Mouse (Mus musculus): ENCODE results near the gene Smoc1. TPM values are rescaled to one million over a fixed set of nuclear protein-coding genes. Genes with fewer than 3 reads are reported as not detected.

Gene Smoc1
- polyA plus RNA-seq, 1 experiment from 2014 or later: 12.1 TPM

DNA sequence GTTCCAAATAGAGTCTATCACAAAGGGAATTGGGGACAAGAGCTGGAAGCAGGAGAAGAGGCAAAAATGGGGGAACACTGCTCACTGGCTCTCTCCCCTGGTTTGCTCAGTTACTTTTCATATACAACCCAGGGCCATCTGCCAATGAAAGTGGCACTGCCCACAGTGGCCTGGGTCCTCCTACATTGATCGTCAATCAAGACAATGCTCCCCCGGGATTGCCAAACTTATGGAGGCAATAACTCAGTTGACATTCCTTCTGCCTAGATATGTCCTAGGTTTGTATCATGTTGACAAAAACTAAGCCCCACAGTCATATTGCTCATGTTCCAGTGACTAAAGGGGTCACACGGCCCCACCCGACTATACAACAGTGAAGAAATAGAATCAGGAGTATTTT, 162.4 kb downstream of the Smoc1 start:
- ATAC-seq (replicated peaks): no peak
- WGBS: 95% methylated on average over 4 of the region's 4 CpGs

GRCm38 (mm10) chr12:81189636-81190035, 163.0 kb downstream of the Smoc1 start:
- WGBS: 94% methylated on average over 1 of the region's 1 CpGs
- H3K9me3 ChIP-seq: no peaks in the 10 kb centered on the region
- no peak overlapping the region for H3K4me2 ChIP-seq (replicated peaks)
- ATAC-seq (replicated peaks): no peak
- H3K36me3 ChIP-seq: no peaks in the 10 kb centered on the region
- no peak overlapping the region for H3K4me3 ChIP-seq
- no peak overlapping the region for H3K9ac ChIP-seq (replicated peaks)
- H3K27me3 ChIP-seq: no peaks in the 10 kb centered on the region
- H3K27ac ChIP-seq (replicated peaks): no peak overlapping the region
- no peaks in the 10 kb centered on the region for H3K4me1 ChIP-seq

More for the DNA sequence above, 162.4 kb downstream of the Smoc1 start:
- H3K9ac ChIP-seq (replicated peaks): no peak overlapping the region
- H3K4me2 ChIP-seq (replicated peaks): no peak overlapping the region
- no peak overlapping the region for H3K4me3 ChIP-seq
- H3K27me3 ChIP-seq: no peaks in the 10 kb centered on the region
- no peaks in the 10 kb centered on the region for H3K36me3 ChIP-seq
- H3K9me3 ChIP-seq: no peaks in the 10 kb centered on the region
- H3K27ac ChIP-seq (replicated peaks): no peak overlapping the region
- H3K4me1 ChIP-seq: no peaks in the 10 kb centered on the region

DNA sequence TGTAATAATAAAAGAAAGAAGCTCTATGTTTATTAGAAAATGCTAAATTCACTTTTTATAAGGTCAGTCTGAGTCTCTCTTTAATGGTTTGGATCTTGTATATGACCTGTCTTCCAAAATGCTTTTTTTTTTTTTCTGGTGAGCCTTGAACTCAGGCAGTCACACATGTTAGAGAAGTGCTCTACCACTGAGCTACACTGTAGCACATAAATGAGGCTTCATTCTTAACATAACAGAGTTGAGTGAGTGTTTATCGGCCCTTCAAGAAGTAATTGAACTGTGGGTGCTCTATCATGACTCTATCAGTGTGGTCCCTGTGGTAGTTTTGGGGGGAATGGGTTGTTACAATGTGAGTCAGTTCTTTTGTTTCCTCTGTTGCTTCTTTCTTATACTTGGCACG, 167.4 kb downstream of the Smoc1 start:
- no peak overlapping the region for H3K9ac ChIP-seq (replicated peaks)
- H3K27ac ChIP-seq (replicated peaks): no peak overlapping the region
- no peak for ATAC-seq (replicated peaks)
- H3K4me2 ChIP-seq (replicated peaks): no peak overlapping the region
- H3K4me3 ChIP-seq: no peak overlapping the region
- H3K27me3 ChIP-seq: no peaks in the 10 kb centered on the region
- no peaks in the 10 kb centered on the region for H3K4me1 ChIP-seq
- 88% methylated on average over 2 of the region's 2 CpGs for WGBS
- no peaks in the 10 kb centered on the region for H3K9me3 ChIP-seq
- H3K36me3 ChIP-seq: no peaks in the 10 kb centered on the region

DNA sequence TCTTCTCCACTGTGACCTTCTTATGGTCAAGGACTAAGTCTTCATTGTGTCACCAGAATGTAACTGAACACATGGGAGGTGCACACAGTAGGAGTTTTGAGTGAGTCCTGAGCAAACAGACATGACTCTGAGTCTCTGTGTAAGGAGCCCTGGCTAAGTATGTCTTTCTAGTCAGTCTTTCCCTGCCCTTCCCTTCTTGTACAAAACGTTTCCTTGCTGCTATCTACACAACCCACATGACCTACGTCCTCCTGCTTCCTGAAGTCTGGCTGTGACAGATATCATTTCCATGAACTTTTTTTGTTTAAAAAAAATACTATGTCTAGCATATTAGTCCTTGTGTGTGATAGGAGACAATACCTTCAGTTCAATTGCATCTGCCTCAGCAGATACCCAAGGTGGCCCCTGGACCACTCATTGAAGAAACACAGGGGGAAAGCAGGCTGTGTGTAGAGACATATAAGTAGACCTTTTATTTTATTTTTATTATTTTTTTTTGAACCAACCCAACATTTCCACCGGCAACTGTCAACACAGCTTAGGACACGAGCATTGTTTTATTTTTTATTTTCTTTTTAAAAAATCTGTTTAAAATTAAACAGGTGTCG, 171.0 kb downstream of the Smoc1 start:
- Histone ChIP-seq H3K9me3 (no peaks in the 10 kb centered on the region), H3K27me3 (no peaks in the 10 kb centered on the region), H3K4me3 (no peak overlapping the region), H3K4me1 (no peaks in the 10 kb centered on the region), H3K36me3 (no peaks in the 10 kb centered on the region), H3K4me2 (replicated peaks) (no peak overlapping the region), H3K27ac (replicated peaks) (no peak overlapping the region), H3K9ac (replicated peaks) (no peak overlapping the region)
- WGBS: 81% methylated on average over 5 of the region's 5 CpGs
- ATAC-seq (replicated peaks): no peak

GRCm38 (mm10) chr12:81199280-81199955, 172.8 kb downstream of the Smoc1 start:
- 29% methylated on average over 23 of the region's 23 CpGs for WGBS
- ATAC-seq (replicated peaks): peak; percentile 86
- Histone ChIP-seq H3K4me1 (no peaks in the 10 kb centered on the region), H3K36me3 (no peaks in the 10 kb centered on the region), H3K9me3 (no peaks in the 10 kb centered on the region), H3K27me3 (no peaks in the 10 kb centered on the region), H3K27ac (replicated peaks) (no peak overlapping the region), H3K4me3 (no peak overlapping the region), H3K9ac (replicated peaks) (no peak overlapping the region), H3K4me2 (replicated peaks) (no peak overlapping the region; the same call in 1 of the 2 replicates)

GRCm38 (mm10) chr12:81203226-81203625, 176.6 kb downstream of the Smoc1 start:
- Histone ChIP-seq H3K27ac (replicated peaks) (no peak overlapping the region), H3K4me3 (no peak overlapping the region), H3K27me3 (no peaks in the 10 kb centered on the region), H3K36me3 (no peaks in the 10 kb centered on the region), H3K9ac (replicated peaks) (no peak overlapping the region), H3K9me3 (no peaks in the 10 kb centered on the region), H3K4me1 (peaks cover 5% of the 10 kb centered on the region; the same call in 1 of the 2 replicates), H3K4me2 (replicated peaks) (no peak overlapping the region)
- WGBS: 28% methylated on average over 1 of the region's 1 CpGs
- ATAC-seq (replicated peaks): no peak

DNA sequence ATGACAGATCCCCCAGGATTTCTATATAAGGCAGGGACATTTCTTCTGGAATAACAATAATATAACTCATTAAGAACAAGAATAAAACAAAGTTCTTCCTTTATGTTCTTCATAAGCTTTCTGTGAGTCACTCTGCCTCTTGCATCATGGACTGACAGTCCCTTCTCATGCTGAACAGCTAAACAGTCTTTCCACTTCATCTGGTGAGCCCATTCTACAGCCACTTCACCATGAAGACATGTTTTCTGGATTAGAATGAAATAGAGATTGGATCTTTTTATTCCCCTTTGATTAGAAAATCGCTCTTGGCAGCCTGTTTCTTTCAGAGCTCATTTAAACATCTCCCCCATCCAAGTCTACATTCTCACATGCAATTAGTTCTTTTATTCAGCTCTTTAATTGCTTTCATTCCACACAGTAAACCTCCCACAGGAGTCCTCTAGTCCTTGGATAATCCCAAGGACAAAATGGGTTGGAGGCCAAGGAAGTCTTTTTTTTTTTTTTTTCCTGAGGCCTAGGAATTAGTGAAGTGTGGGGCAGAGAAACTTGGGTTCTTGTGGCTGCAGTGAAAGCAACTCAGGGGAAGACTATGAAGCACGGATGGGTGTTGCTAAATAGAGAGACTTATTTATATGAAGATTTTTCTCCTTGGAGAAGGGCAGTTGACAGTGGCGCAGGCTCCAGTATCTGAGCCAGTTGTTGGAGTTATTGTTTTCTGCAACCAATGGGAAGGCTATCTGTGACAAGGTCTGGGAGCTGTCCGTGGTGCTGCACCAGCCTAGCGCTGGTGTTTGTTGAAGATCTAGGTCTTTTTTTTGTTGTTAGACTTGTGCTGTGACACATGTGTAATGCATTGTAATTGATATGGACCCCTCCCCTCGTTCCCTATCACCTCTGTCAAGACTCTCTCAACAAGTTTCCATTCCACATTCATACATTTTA, 179.3 kb downstream of the Smoc1 start:
- Histone ChIP-seq H3K36me3 (no peaks in the 10 kb centered on the region), H3K9me3 (no peaks in the 10 kb centered on the region), H3K9ac (replicated peaks) (no peak overlapping the region), H3K4me3 (no peak overlapping the region), H3K4me1 (peaks cover 5% of the 10 kb centered on the region; the same call in 1 of the 2 replicates), H3K27me3 (no peaks in the 10 kb centered on the region), H3K27ac (replicated peaks) (no peak overlapping the region), H3K4me2 (replicated peaks) (no peak overlapping the region)
- peak; percentile 67; the same call in 1 of the 2 replicates for ATAC-seq (replicated peaks)
- WGBS: 7% methylated on average over 6 of the region's 6 CpGs

- no peak overlapping the region for H3K27ac ChIP-seq (replicated peaks)
- WGBS: 62% methylated on average over 2 of the region's 2 CpGs
- ATAC-seq (replicated peaks): no peak
Measured at GRCm38 (mm10) chr12:81208559-81208958, 182.0 kb downstream of the Smoc1 start.

GRCm38 (mm10) chr12:81219339-81219738, 192.7 kb downstream of the Smoc1 start:
- Histone ChIP-seq H3K36me3 (no peaks in the 10 kb centered on the region), H3K4me1 (no peaks in the 10 kb centered on the region), H3K4me3 (no peak overlapping the region), H3K9me3 (no peaks in the 10 kb centered on the region), H3K27me3 (no peaks in the 10 kb centered on the region), H3K9ac (replicated peaks) (no peak overlapping the region), H3K4me2 (replicated peaks) (no peak overlapping the region), H3K27ac (replicated peaks) (no peak overlapping the region)
- WGBS: 74% methylated on average over 4 of the region's 4 CpGs
- ATAC-seq (replicated peaks): no peak

More at GRCm38 (mm10) chr12:81208559-81208958, 182.0 kb downstream of the Smoc1 start:
- Histone ChIP-seq H3K4me2 (replicated peaks) (no peak overlapping the region), H3K9me3 (no peaks in the 10 kb centered on the region), H3K36me3 (no peaks in the 10 kb centered on the region), H3K4me3 (no peak overlapping the region), H3K27me3 (no peaks in the 10 kb centered on the region), H3K4me1 (peaks cover 5% of the 10 kb centered on the region; the same call in 1 of the 2 replicates), H3K9ac (replicated peaks) (no peak overlapping the region)

- H3K4me1 ChIP-seq: peaks cover 24% of the 10 kb centered on the region
- whole genome bisulfite sequencing: 84% methylated on average over 2 of the region's 2 CpGs
- no peak overlapping the region for H3K27ac ChIP-seq (replicated peaks)
- H3K4me3 ChIP-seq: no peak overlapping the region
- H3K36me3 ChIP-seq: no peaks in the 10 kb centered on the region
- H3K9ac ChIP-seq (replicated peaks): no peak overlapping the region
- H3K9me3 ChIP-seq: no peaks in the 10 kb centered on the region
- no peak overlapping the region for H3K4me2 ChIP-seq (replicated peaks)
- H3K27me3 ChIP-seq: no peaks in the 10 kb centered on the region
- ATAC-seq (replicated peaks): no peak
Measured at GRCm38 (mm10) chr12:81223276-81223675, 196.7 kb downstream of the Smoc1 start.

DNA sequence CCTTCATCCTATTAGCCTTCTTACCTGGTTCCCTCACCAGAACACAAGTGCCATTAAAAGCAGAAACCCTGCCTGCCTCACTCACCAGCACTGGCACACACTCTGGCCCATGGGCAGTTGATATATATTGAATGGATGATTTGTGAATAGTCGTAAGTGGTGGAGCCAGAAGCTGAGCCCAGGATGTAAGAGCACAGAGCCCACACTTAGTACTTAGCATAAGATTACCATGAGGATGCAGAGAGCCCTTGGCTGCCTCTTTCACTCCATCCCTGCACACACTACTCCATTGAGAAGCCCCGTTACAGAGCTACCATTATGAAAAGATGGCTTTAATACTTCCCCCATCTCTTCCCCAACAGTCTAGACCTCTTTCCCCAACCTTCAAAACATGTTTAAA, 198.2 kb downstream of the Smoc1 start:
- WGBS: 66% methylated on average over 2 of the region's 2 CpGs
- Histone ChIP-seq H3K36me3 (no peaks in the 10 kb centered on the region), H3K4me2 (replicated peaks) (no peak overlapping the region), H3K27ac (replicated peaks) (no peak overlapping the region), H3K9ac (replicated peaks) (no peak overlapping the region), H3K4me3 (no peak overlapping the region), H3K9me3 (no peaks in the 10 kb centered on the region), H3K4me1 (peaks cover 27% of the 10 kb centered on the region), H3K27me3 (no peaks in the 10 kb centered on the region)
- ATAC-seq (replicated peaks): no peak
